Mouse (Mus musculus) kidney, adult 2 months (tissue): ENCODE results near the gene Isyna1. TPM values are rescaled to one million over a fixed set of nuclear protein-coding genes. Genes with fewer than 3 reads are reported as not detected.

Experiments used
- DNase-seq: peaks from one replicate; pipeline ENCODE4 v3.0.0; 2021
- H3K27ac ChIP-seq: fragments of 200-500 bp; 2 replicates; pipeline ENCODE4 v1.5.1; 2012; ENCODE audit warnings: low read depth, low read length, control low read depth, inconsistent platforms; ENCODE audit not compliant: insufficient read depth
- H3K27me3 ChIP-seq: fragments of 200-500 bp; replicated peaks from 2 replicates; pipeline ENCODE4 v1.6.1; 2012; ENCODE audit warnings: mild to moderate bottlenecking, moderate library complexity, low read length, inconsistent platforms; ENCODE audit not compliant: control insufficient read depth, insufficient read depth
- H3K36me3 ChIP-seq: fragments of 200-500 bp; 2 replicates; pipeline ENCODE4 v1.6.1; 2012; ENCODE audit warnings: mild to moderate bottlenecking, moderate library complexity, low read length, inconsistent platforms; ENCODE audit not compliant: control insufficient read depth, insufficient read depth
- H3K4me1 ChIP-seq: fragments of 200-500 bp; 2 replicates; pipeline ENCODE4 v1.6.1; 2011; ENCODE audit warnings: low read length; ENCODE audit not compliant: control insufficient read depth, insufficient read depth
- H3K4me3 ChIP-seq: fragments of 200-500 bp; 2 replicates; pipeline ENCODE4 v1.5.1; 2011; ENCODE audit warnings: mild to moderate bottlenecking, low read depth, low read length, control low read depth; ENCODE audit not compliant: insufficient read depth
- CTCF ChIP-seq: fragments of 200-500 bp; conservative IDR thresholded peaks from 2 replicates; pipeline ENCODE4 v1.5.1; 2011; ENCODE audit warnings: low read depth, mild to moderate bottlenecking, control low read depth, low read length, moderate library complexity, mixed read lengths; ENCODE audit not compliant: insufficient read depth, insufficient read length
- POLR2A ChIP-seq: fragments of 200-500 bp; IDR thresholded peaks from one replicate; pipeline ENCODE4 v1.6.1; 2011; ENCODE audit warnings: low read depth, low read length, control low read depth
- WGBS: fragments of 180-500 bp; shearing (Covaris S2); methylation state at CpG from one replicate; pipeline ENCODE4 v1.1.7; 2018; 5-methylcytosine and 5-hydroxymethylcytosine counted together
- polyA plus RNA-seq: library from polyadenylated mRNA; depleted of rRNA; stranded (reverse); fragments of >200 nt; gene quantifications from 2 replicates; pipeline ENCODE4 v1.2.3, GENCODE M21; 2012

Isyna1 gene
- polyA plus RNA-seq, 1 experiment: 127 TPM

DNA sequence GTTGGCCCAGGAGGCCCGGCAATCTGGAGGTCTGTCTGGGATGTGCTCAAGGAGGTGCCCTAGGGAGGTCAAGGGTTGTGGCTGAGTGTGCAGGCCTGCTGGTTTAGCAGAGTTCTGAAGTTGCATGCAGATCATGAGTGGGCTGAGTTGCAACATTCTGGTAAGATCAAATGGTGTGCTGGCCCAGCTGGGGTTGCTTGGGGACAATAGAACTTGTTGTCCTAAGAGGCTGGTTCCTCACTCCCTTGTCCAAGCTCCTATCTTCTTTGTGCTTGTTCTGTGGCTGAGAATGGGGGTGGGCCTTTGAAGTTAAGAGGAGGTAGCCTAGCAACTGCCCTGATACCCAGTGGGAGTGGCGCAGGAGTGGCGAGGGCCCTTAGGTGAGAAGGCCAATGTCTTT, 31.4 kb upstream of the Isyna1 start:
- no peak for DNase-seq
- Histone ChIP-seq H3K27ac (no peak overlapping the region), H3K4me3 (no peak overlapping the region), H3K4me1 (peaks cover 24% of the 10 kb centered on the region), H3K36me3 (no peaks in the 10 kb centered on the region), H3K27me3 (no peaks in the 10 kb centered on the region)
- TF ChIP-seq CTCF: no peak
- no peak for TF ChIP-seq POLR2A
- WGBS: 88% methylated on average over 3 of the region's 3 CpGs

DNA sequence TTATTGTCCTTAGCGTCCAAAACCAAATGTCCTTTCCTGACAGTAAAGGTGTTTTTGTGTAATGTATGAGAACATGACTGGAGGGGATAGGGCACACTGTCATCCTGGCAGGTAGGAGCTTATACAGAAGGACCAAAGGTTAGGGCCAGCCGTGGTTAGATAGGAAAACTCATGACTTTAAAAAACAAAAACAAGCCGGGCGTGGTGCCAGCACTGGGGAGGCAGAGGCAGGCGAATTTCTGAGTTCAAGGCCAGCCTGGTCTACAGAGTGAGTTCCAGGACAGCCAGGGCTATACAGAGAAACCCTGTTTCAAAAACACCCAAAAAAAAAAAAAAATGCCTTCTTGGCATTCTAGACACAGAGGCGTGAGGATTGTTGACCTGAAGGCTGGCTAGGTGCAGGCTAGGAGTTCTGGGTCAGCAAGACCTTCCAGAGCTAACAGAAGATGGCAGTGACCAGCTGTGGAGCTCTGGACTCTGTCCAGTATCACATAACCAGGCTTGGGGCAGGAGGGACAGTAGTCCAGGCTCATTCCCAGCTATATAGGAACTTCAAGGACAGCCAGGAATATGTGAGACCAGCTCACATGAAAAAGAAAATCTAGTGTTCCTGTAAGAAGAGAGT, 30.3 kb upstream of the Isyna1 start:
- TF ChIP-seq POLR2A: no peak
- TF ChIP-seq CTCF: no peak
- no peak for DNase-seq
- Histone ChIP-seq H3K4me1 (peaks cover 24% of the 10 kb centered on the region), H3K36me3 (no peaks in the 10 kb centered on the region), H3K27ac (no peak overlapping the region), H3K27me3 (no peaks in the 10 kb centered on the region), H3K4me3 (no peak overlapping the region)
- 71% methylated on average over 6 of the region's 6 CpGs for WGBS

DNA sequence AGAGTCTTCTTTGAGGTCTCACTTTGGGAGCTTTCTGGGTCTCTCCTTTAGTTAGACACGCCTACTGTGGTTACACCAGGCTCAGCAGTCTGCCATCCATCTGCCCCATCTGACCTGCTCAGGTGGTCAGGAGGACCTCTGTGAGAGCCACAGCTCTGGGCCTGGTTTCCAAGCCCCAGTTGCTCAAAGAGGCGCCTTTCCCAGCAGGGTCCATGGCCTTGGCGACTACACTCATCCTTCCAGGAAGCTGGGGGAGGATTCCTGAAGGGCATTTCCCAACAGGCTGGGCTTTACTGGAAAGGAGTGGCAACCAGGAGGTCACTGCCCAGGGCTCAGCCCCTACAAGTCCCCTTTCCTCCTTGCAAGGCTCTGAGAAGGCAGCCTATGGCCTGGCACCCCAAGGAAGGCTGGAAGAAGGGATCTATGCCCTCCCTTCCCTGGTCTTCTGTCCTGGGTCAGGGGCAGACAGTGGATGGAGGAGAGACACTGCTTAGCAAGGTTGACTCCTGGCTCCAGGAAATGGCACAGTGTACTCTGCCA, 29.4 kb upstream of the Isyna1 start:
- DNase-seq: no peak
- H3K4me1 ChIP-seq: peaks cover 24% of the 10 kb centered on the region

DNA sequence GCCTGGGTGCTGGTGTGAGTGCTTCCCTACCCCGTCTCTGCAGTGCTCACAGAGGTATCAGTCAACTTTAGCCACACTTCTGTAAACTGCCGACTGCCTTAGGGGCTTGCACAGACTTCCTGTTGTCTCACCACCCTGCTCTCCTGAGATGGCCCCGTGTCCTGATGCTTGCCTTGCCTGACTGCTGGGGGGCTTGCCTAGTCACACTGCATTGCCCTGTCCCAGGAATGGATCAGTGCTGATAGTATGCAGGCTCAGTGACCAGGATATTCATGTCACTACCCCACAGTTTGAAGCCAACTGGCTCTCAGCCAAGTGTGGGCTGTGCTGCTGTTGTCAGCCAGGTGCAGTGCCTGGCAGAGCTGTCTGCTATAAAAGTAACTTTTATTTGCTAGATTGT, 28.6 kb upstream of the Isyna1 start:
- Histone ChIP-seq H3K4me3 (no peak overlapping the region), H3K36me3 (no peaks in the 10 kb centered on the region), H3K27me3 (no peaks in the 10 kb centered on the region), H3K27ac (no peak overlapping the region), H3K4me1 (peaks cover 28% of the 10 kb centered on the region)
- TF ChIP-seq CTCF (no peak), POLR2A (no peak)
- DNase-seq: peak; percentile 74
- 38% methylated on average over 3 of the region's 3 CpGs for WGBS

More for the DNA sequence above, 29.4 kb upstream of the Isyna1 start:
- TF ChIP-seq POLR2A (no peak), CTCF (no peak)
- Histone ChIP-seq H3K27ac (0 out of 2 replicates have a peak overlapping the region, but pooled peaks have one; percentile 4), H3K36me3 (no peaks in the 10 kb centered on the region), H3K27me3 (no peaks in the 10 kb centered on the region), H3K4me3 (no peak overlapping the region)
- whole genome bisulfite sequencing: 58% methylated on average over 3 of the region's 3 CpGs

DNA sequence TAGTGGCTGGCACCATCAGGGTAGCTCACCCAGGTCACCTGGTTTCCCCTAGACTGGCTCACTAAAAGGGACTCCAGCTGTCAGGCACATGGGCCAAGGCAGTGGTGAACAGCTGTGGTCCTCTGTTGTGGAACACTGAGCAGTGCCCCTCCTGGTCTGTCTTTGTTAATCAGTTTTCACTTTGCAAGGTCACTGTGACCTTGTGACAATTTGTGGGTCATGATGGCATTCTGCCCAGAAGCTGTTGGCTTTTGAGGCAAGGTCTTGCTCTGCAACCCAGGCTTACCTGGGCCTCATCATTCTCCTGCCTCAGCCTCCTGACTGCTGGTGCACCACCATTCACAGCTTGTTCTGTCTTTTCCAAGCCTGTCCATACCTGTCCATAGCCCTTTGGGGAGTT, 23.8 kb upstream of the Isyna1 start:
- 0 out of 2 replicates have a peak overlapping the region, but pooled peaks have one; percentile 6 for H3K27ac ChIP-seq
- no peak overlapping the region for H3K4me3 ChIP-seq
- H3K4me1 ChIP-seq: peaks cover 32% of the 10 kb centered on the region
- no peaks in the 10 kb centered on the region for H3K27me3 ChIP-seq
- TF ChIP-seq CTCF (no peak), POLR2A (no peak)
- no peaks in the 10 kb centered on the region for H3K36me3 ChIP-seq
- peak; percentile 48 for DNase-seq

DNA sequence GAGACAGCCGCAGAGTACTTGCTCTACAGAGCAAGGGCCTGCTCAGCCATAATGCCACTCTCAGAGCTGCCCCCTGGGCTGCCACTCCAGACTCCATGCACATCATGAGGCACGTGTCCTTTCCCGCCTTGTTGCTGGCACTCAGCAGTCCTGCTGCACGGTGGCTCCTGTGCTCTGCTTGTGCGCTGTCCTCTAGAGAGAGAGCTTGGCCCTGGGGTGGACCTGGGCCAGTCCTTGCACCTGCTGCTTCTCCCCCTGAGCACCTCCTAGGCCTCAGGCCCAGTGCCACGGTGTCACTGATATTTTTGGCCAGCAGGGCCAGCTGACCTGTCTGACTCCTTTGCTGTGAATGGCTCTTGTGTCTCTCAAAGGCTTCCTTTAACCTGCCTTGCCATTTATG, 23.2 kb upstream of the Isyna1 start:
- H3K27me3 ChIP-seq: no peaks in the 10 kb centered on the region
- DNase-seq: no peak
- no peaks in the 10 kb centered on the region for H3K36me3 ChIP-seq
- WGBS: 62% methylated on average over 6 of the region's 6 CpGs
- TF ChIP-seq POLR2A (no peak), CTCF (no peak)
- H3K4me1 ChIP-seq: peaks cover 29% of the 10 kb centered on the region
- no peak overlapping the region for H3K27ac ChIP-seq
- no peak overlapping the region for H3K4me3 ChIP-seq

DNA sequence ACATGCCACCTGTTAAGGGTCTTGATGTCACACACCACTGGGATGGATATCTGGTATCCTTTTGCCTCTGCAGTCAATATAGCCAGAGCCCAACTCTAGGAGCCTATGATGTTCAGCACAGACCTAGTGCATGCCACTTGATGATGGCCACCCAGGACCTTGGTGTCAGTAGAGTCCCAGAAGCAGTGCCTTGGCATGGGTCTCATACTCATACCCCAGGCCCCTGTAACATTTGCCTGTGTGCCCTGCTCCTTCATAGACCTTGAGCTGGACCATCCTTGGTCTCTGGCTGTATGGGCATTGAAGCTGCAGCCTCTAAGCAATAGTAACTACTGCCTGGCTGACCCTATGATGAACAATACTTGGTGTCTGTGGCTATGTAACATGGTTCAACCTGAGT, 19.9 kb upstream of the Isyna1 start:
- no peak for DNase-seq
- no peaks in the 10 kb centered on the region for H3K36me3 ChIP-seq
- TF ChIP-seq POLR2A: no peak
- no peak for TF ChIP-seq CTCF
- H3K4me1 ChIP-seq: peaks cover 29% of the 10 kb centered on the region
- peak overlapping the region; percentile 73 for H3K27ac ChIP-seq
- no peaks in the 10 kb centered on the region for H3K27me3 ChIP-seq
- H3K4me3 ChIP-seq: no peak overlapping the region
